Mouse (Mus musculus): ENCODE data around the gene Cntd1.
A peak's percentile ranks its signal among the peaks of the same experiment; 100 is the strongest.
"Not testable (repeated sequence)": the region's sequence is repeated elsewhere in the genome, so short reads cannot be mapped to it uniquely, and the experiment has no call there.

Gene Cntd1

DNA sequence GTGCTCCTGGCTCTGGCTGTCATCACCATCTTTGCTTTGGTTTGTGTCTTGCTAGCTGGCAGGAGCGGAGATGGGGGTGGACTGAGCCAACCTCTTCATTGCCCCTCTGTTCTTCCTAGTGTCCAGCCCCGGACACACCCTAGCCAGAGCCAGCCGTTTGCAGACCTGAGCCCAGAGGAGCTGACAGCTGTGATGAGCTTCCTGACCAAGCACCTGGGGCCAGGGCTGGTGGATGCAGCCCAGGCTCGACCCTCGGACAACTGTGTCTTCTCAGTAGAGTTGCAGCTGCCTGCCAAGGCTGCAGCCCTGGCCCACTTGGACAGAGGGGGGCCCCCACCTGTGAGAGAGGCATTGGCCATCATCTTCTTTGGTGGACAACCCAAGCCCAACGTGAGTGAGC, 52.1 kb downstream of the Cntd1 start:
- not testable (repeated sequence) for DNase-seq (ENCODE audit: low read depth, low spot score)

DNA sequence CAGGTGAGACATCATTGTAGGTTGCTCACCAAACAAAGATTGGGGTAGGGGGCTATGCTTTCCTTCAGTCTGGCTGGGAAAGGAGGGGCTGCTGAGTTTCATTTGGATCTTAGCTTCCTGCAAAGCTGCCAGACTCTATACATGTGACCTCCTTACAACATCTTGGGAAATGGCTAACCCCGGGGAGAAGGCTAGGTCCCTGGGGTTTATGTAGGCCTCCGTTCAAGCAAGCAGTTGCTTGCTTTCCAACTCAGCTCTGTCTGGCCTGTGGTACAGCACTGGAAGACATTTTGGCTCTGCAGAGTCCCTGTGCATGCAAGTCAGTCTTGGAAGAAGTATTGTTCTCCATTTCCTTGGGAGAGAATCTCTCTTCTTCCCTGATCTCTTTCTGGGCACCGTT, 53.7 kb downstream of the Cntd1 start:
- no peak for DNase-seq (ENCODE audit: low read depth, low spot score)

DNA sequence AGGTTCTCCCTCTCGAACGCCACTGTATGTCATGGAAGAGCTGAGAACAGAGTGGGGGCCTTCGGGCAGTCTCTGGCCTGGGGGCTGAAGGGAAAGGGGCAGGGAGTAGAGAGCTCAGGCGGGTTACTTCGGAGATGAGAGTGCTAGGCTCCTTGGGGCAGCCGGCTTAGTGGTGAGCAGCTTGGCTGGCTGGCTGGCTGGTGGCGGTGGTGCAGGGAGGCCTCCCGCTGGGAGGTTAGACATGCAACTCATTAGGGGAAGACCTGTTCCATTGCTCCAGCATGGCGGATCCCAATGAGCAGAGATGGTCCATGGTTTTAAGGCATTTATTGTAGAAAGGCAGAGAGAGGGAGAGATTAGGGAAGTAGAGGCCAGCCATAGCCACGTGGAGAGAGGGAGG, 55.2 kb downstream of the Cntd1 start:
- DNase-seq (ENCODE audit: low read depth, low spot score) = no peak

DNA sequence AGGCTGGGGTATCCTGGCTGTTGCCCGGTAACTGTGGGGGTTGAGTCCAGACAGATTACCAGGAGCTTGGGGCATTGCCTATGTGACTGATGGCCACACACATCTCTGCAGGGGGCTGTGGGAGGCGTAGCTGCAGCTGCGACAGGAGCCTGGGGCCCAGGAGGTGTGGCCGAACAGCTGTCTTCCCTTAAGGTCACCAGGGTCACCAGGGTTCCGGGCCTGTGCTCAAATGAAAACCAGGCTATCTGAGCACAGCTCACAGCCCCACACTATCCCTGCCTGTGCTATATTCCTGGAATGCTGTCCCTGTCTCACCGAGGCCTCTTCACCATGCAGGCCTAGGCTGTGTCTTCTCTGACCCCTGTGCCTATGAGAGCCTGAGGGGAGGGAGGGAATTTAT, 55.7 kb downstream of the Cntd1 start:
- DNase-seq (ENCODE audit: low read depth, low spot score) = no peak

DNA sequence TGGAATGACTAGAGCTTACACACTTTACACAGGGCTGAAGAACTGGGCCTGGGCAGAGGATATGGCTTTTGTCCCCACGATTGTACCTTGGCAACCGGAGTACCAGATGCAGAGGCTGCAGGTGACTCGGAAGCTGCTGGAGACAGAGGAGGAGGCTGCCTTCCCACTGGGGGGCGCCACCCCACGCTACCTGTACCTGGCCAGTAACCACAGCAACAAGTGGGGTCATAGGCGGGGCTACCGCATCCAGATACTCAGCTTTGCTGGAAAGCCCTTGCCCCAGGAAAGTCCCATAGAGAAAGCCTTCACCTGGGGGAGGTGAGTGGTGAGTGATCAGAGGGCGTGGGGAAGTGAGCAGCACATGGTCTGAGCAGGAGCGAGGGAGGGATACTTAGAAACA, 56.9 kb downstream of the Cntd1 start:
- DNase-seq (ENCODE audit: low read depth, low spot score) = no peak

DNA sequence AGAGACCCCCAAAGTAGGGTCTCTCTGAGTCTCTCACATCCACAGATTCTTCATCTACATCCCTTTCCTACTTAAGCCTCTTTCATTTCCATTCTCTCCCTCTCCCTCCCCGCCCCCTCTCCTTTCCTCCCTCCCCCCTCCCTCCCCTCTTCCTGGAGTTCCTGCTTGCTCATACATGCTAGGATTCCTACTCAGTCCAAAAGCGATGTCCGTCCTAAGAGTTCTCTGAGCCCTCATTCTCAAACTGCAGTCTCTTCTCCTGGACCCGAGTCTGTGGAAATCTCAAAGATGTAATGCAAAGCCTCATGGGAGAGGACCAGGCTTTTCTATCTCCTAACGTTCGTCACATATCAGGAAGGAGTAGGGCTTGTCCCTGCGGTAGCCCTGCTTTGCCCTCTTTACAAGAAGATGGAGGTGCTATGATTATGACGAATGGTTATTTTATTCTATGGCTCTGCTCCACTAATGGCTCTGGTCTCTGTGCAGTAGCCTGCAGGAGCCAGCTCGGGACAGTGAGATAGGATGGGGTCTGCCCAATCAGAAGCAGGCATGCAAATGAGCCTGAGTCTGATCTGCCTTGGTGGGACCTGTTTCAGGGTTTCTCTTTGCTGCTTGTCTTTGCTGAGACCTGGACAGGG, 59.4 kb downstream of the Cntd1 start:
- peak; percentile 53 for DNase-seq (ENCODE audit: low read depth, low spot score)

Data from embryo, embryonic 11.5 days (tissue).